Mouse (Mus musculus): Measurements from ENCODE around the gene Card11. TPM values are rescaled to one million over a fixed set of nuclear protein-coding genes. Genes with fewer than 3 reads are reported as not detected.

Card11 gene
- total RNA-seq, 2 experiments from 2014 or later, result 0.17 to 0.32 TPM

Other genes with a start within 250 kb of the Card11 start
- 45.4 and 50.2 TPM in 2 replicates for gene Gna12, start 170.2 kb downstream of the Card11 start, total RNA-seq (2015)
- gene Gna12, start 170.2 kb downstream of the Card11 start, total RNA-seq (2017), result 33.6 and 33.9 TPM in 2 replicates
- gene Sdk1, start 240.9 kb upstream of the Card11 start, total RNA-seq (2015), result not detected in 2 replicates
- gene Sdk1, start 240.9 kb upstream of the Card11 start, total RNA-seq (2017), result not detected in 2 replicates